Mouse (Mus musculus) frontal cortex, postnatal 25 days (tissue): ENCODE results near the gene Kcnn4.

Experiments used
- DNase-seq, 2 experiments: peaks; one replicate each; pipeline ENCODE4 v3.0.0; 2022; ENCODE audit warnings: low spot score in 2 of 2

The Kcnn4 gene

DNA sequence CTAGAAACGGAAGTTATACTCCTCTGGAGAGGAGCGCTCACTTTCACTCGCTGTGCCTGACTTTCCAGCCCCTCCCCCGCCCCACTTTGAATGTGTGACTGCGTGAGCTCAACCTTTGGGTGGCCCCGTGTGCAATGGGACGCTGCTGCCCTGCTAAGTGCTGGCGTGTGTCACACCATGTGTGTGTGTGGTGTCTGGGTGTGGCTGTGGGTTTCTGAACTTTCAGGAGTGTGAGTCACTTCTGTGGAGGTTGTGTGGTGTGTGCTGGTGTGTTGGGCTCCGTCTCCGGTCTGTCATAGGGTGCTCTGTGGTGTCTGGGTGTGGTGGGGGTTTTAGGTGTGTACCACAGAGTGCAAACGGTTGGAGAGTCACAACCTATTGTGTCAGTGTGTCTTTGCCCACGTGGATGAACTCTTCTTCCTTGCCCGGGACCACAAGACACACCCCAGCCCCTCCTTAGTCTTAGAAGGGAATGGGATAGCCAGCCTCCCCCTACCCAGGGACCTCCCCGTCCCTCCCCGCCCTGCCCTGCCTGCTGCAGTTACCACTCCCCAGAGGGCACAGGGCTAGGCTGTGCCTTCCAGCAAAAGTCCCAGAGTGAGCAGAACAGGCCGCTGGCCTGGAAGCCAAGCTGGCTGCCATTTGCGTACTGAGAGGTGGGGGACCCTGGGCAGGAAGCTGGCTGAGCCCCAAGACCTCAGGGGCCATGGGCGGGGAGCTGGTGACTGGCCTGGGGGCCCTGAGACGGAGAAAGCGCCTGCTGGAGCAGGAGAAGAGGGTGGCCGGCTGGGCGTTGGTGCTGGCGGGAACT is at the start of gene Kcnn4:
TSS of gene Kcnn4 (plus strand) at position 533 of the 811 bp plus-strand sequence.
- DNase-seq = no peak

GRCm38 (mm10) chr7:24322593-24322992 is 47.5 kb upstream of the Kcnn4 start:
- DNase-seq = no peak

- DNase-seq = no peak
These were observed 44.9 kb upstream of the Kcnn4 start for GRCm38 (mm10) chr7:24325197-24325596.

DNA sequence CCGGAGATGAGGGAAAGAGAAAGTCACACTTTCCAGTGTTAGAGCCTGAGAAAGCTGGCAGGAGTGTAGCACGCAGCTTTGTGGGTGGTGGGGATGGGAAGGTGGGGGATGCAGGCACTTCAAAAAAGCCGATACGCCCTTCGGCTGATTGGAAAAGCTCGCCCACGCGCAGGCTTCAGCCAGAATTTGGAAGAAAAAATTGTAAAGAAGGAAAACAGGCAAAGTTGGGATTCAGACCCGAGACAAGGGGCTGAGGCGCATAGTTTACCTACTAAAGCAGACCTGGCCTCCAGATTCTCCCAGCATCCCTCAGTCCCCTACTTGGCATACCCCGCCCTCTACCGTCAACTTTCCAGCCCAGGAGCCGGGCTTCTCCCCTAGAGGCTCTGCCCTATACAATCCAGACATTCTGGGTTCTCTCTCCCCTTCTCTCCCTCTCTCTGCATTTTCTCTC is 44.4 kb upstream of the Kcnn4 start:
- peak; percentile 45 to 54 for DNase-seq

GRCm38 (mm10) chr7:24326273-24327135 is 43.6 kb upstream of the Kcnn4 start:
- no peak for DNase-seq

GRCm38 (mm10) chr7:24327281-24327975 is 42.6 kb upstream of the Kcnn4 start:
- DNase-seq = no peak

DNA sequence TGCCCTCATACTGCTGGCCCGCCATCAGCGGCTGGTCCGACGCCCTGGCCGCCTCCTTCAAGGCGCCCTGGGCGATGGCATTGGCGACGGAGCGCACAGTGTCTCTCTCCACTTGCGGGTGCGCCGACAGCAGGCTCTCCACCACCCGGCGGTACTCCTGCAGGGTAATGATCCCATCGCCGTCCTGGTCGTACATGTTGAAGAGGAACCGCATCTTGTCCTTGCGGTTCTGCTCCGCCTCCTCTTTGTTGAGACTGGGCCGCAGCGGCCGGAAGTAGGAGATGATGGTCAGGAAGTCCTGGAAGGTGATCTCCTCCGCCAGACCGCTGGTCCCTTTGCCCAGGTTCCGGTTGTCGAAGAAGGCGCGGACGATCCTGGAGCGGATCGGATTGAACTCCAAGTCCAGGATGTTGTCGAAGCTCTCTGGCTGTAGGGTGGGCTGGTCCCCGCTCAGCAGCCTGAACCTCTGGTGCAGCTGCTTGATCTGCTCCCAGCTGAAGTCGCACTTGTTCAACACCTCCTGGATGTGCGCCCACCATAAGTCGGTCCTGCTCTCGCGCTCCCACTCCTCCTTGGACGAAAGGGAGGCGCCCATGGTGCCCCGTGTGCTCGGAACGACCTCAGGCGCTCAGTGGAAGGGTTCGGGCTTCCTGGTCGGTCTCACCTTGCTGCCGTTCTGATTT is 36.6 kb upstream of the Kcnn4 start, which contains the start of gene Tescl:
TSS of gene Tescl (minus strand) at position 633 of the 683 bp plus-strand sequence.
- DNase-seq = no peak

- DNase-seq = peak; percentile 65 to 76
These were observed 34.3 kb upstream of the Kcnn4 start for GRCm38 (mm10) chr7:24335699-24336309.

- no peak for DNase-seq
These were observed 31.8 kb upstream of the Kcnn4 start for GRCm38 (mm10) chr7:24338241-24338640.

DNA sequence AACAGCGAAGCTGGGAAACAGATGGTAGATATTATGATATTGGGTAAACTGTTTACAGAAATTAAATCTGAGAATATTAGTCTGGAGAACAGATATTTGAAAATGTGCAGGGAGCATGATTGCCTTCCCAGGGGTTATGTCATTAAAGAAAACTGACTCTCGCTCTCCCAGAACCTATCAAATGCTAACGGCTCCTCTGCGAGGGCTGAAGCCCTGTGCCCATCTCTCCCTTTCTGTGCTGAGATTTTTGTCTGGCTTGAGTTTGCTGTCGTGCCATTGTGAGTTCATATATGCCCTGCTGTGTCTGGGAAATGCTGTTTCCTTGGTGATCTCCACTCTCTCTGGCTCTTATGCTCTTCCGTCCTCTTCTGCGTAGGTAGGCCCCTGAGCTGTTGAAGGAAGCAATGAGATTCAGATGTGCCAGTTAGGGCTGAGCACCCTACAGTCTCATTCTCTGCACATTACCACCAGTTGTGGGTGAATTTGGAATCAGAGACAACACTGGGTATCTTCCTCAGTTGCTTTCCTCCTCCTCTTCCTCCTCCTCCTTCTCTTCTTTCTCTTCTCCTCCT is 26.3 kb upstream of the Kcnn4 start:
- no peak for DNase-seq

DNA sequence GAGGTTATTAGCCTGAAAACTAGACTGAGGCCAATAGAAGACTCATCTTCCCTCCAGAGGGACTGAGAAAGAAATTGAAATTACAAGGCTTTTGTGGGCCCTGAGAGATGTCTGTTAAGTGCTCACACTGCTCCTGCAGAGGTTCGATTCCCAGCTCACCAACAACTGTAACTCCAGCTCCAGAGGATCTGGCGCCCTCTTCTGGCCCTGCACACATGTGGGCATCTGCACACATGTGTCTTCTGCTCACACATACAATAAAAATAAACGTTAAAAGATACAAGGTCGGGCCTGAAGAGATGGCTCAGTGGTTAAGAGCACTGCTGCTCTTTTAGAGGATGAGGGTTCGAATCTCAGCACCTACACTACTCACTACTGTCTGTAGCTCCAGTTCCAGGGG is 23.6 kb upstream of the Kcnn4 start:
- DNase-seq = no peak

- DNase-seq = no peak
These were observed 21.2 kb upstream of the Kcnn4 start, which contains the start of gene Lypd5 for GRCm38 (mm10) chr7:24348896-24349295. Gene Lypd5, plus strand, starts transcription at chr7:24349196.

DNA sequence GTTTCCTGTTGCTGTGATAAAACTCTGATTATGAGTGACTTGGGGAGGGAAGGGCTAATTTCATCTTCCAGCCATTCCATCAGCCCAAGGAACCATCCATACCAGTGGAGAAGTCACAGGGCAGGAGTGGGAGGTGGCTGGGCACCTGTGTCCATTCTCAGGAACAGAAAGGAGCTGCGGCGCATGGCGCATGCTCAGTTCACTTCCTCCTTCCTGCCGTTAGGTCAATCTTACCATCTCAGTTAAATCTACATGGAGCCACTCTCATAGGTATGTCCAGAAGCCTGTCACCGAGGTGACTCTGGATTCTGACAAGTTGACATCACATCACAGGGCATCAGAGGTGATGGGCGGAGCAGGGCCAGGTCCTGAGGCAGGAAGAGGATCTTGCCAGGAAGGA is 14.4 kb upstream of the Kcnn4 start:
- DNase-seq = no peak

GRCm38 (mm10) chr7:24356081-24356480 is 14.0 kb upstream of the Kcnn4 start:
- no peak for DNase-seq

GRCm38 (mm10) chr7:24357899-24358298 is 12.2 kb upstream of the Kcnn4 start:
- DNase-seq = no peak

GRCm38 (mm10) chr7:24359269-24359668 is 10.8 kb upstream of the Kcnn4 start:
- DNase-seq = no peak

GRCm38 (mm10) chr7:24361001-24361400 is 9.1 kb upstream of the Kcnn4 start:
- no peak for DNase-seq

GRCm38 (mm10) chr7:24363228-24363627 is 6.8 kb upstream of the Kcnn4 start:
- DNase-seq = no peak

GRCm38 (mm10) chr7:24364827-24365226 is 5.2 kb upstream of the Kcnn4 start:
- DNase-seq = peak; percentile 89 to 91

DNA sequence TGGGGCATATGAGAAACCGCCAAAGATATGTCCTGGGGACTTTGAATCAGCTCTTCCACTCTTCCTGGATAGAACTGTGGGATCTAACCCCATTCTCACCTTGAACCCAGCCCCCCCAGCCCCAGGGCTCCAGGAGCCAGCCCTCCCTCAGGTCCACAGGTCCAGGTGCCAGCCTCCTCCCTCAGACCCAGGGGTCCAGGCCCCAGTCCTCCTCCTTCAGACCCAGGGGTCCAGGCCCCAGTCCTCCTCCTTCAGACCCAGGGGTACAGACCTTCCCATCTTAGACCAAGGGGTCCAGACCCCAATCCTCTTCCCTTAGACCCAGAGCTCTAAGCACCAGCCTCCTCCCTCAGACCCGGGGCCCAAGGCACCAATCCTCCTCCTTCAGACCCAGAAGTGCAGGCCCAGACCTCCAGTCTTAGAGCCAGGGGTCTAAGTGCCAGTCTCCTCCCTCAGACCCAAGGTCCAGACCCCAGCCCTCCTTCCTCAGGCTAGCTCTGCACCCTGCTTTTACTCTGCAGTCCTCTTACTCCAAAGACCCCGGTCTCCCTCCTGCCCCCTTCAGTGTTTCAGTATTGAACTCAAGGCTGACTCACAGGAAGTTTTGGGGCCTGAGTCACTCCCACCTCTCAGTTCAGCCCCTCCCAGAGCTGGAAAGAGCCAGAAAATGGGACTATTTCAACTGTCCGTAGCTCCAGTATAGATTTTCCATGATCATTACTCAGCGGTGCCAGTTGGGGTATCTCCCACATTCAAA is 4.6 kb upstream of the Kcnn4 start:
- no peak for DNase-seq
